Mouse (Mus musculus) heart, adult 2 months (tissue): ENCODE results near the gene Ppp1r13l.

Experiments used
- CTCF ChIP-seq: fragments of 200-600 bp; IDR thresholded peaks from 2 replicates; pipeline ENCODE4 v1.8.1; 2022; ENCODE audit warnings: antibody characterized with exemption, mild to moderate bottlenecking, moderate library complexity
- EP300 ChIP-seq: fragments of 200-500 bp; IDR thresholded peaks from 2 replicates; pipeline ENCODE4 v1.6.1; 2011; ENCODE audit warnings: low read depth, low read length, control low read depth; ENCODE audit not compliant: insufficient read depth

GRCm38 (mm10) chr7:19319458-19319857 lies 40.1 kb upstream of the Ppp1r13l start:
- TF ChIP-seq CTCF (no peak), EP300 (no peak)
